Mouse (Mus musculus) megakaryocyte, adult 5-6 weeks (primary cell): ENCODE results near the gene Mrpl16. TPM values are rescaled to one million over a fixed set of nuclear protein-coding genes. Genes with fewer than 3 reads are reported as not detected.
A peak's percentile ranks its signal among the peaks of the same experiment; 100 is the strongest.

Source experiments
- ATAC-seq: 2 replicates; pipeline ENCODE4 v1.8.0; 2016; ENCODE audit warnings: mild to moderate bottlenecking, inconsistent platforms; ENCODE audit not compliant: poor library complexity, severe bottlenecking
- total RNA-seq, 2 experiments: library from RNA; stranded (forward) in 1 of 2; stranded (reverse) in 1 of 2; fragments of 153-499, 151-499 nt in 1 of 2; fragments of 221-1000, 200-1000 nt in 1 of 2; gene quantifications; 2 replicates each; pipeline versions ENCODE4 v1.2.3 to v1.2.4; 2015 to 2017

Gene Mrpl16
- total RNA-seq, 2 experiments from 2014 or later, result 38.7 to 50.3 TPM

DNA sequence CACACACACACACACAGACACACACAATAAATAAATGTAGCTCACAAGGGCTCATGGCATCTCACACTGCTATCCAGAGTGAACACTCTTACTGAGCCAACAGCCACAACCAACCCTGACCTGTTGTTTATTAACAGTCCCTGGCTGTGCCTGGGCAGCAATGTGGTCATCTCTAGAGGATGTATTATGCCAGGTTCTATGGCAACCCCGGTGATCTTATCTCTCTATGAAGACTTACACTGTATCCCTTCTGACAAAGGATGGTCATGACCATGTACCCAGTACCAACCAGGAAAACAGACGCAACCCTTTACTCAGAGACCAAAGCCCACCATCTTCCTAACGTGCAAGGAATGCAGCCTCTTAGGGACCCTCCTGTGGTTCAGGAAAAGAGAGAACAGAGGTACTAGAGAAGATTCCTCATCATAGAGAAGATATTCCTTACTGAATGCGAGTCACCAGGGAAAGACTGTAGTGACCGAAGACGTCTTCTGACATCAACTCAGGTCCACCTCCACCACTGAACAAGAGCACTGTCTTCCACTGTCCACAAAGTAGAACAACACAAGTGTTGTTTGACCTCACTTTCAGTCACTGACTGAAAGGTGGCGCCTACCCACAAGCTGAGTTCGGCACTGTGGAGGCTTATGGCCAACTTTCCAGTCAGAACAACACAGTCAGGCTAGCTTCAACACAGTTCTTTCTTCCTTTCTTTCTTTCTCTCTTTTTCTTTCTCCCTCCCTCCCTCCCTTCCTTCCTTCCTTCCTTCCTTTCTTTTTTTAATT is 30.5 kb downstream of the Mrpl16 start:
- ATAC-seq, result peak; percentile 78

DNA sequence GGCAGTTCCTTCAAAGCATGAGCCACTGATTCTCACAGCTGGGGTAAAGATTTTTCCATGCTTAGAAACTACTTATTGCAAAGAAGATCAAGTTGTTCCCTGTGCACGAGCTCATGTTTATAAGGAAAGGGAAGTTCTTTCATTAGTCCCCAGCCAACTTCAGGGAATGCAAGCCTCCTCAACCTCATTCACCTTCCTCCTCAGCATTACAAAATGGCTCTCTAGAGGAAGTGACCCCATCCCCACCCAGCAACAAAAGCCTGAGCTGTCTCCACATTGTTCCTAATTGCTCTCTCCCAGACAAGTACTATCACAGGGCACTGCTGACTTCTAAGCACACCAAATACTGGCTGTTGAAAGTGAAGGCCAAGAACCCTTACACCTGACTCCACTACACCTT is 34.2 kb downstream of the Mrpl16 start:
- peak; percentile 56 for ATAC-seq

DNA sequence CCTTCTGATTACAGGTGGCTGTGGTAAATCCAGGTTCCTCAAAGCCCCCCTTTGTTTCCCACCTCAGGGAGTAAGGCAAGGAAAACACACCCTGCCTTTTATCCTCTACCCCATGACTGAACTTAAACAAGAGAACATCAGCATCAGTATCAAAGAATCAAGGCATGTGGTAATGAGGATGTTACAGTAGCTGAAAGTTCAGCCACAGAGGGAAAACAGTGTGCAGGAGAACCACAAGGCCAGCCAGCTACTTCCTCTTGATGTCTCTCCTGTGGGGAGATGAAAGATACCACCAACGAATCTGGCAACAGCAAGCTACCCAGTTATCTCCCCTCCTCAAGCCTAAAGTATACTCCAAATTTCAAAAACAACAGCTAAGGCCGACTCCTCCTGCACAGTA is 37.1 kb downstream of the Mrpl16 start:
- ATAC-seq, result peak; percentile 81

DNA sequence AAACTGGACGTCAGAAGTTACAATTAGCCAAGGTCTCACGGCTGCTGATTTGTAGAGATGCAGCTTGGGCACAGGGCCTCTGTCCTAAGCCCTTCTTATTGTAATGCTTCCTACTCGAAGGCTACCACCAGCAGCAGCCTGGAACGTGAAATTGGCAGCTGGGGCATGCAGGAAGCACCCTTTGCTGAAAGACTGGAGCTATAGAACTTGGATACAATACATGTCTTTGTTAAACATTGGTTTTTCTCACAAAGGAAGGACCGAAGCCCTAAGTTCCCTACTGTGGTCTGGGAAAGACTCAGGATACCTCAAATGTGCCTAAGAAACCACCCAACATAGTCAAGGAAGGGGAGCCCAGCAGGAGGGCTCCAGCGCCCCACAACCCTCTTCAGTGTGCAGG is 37.6 kb downstream of the Mrpl16 start:
- no peak for ATAC-seq

DNA sequence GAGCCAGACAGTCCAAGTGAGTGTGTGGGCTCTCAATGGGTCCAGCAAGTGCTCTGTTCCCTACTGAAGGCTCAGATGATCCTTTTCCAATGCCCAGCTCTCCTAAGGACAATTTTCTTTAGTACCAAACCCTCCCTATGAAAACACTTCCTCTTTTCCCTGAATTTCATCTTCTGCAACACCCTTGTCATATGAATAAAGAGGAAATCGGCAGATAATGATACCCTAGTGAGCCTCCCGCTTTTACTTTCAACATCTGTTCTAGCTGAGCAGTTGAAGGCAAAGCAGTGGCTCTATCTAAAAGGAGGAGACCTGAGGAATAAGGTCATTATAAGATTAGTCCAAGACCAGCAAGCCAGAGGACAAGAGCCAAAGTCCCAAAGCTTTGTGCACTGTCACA is 38.3 kb downstream of the Mrpl16 start:
- 0 out of 2 replicates have a peak, but pooled peaks have one; percentile 19 for ATAC-seq

DNA sequence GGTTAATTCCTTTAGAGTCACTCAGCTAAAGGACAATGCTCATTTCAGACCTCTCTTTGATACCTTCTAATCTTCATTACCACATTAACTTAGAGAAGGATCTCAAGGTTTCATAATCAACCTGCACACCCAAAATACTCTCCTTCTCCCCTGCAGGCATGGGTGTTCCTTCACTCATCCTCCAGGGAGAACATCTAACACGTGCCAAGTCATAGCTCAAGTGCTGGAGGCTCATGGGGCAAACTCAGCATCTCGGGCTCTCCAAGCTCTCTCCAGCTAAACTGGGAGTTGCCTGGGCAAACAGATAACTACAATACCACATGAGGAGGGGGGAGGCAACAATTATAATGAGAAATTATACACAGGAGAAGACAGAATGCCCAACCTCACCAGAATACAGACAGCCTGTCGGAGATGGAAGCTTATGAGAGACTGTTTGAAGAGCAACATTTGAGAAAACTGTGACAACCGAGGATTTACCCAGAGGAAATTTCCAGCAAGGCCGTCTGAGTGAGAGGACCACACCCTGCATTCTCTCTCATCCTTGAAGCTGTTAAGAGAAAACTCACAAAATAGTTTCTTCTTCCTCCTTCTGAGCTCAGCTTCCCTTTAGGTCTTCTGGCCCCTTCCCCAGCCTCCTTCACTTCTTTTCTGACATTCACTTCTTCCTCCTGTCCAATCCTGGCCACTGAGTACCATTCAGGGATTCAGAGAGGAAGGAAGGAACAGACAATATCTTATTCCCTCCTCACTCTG is 40.0 kb downstream of the Mrpl16 start:
- ATAC-seq, result 0 out of 2 replicates have a peak, but pooled peaks have one; percentile 17

DNA sequence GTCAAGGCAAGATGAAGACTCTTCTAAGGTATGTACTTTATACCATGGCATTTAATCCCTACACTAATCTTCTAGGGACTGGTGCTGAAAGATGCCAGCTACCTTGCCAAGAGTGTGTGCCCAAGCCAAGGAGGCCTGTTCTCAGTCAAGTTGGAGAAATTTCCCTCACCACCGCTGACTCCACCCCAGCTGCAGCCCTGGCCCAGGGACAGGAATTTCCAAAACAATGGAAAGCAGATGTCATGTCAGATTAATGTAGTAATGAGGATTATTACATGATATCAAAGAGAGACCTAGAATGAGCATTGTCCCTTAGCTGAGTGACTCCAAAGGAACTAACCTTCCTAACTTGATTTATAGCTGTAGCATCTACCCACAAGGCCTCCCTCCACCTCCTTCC is 40.7 kb downstream of the Mrpl16 start:
- ATAC-seq, result no peak

DNA sequence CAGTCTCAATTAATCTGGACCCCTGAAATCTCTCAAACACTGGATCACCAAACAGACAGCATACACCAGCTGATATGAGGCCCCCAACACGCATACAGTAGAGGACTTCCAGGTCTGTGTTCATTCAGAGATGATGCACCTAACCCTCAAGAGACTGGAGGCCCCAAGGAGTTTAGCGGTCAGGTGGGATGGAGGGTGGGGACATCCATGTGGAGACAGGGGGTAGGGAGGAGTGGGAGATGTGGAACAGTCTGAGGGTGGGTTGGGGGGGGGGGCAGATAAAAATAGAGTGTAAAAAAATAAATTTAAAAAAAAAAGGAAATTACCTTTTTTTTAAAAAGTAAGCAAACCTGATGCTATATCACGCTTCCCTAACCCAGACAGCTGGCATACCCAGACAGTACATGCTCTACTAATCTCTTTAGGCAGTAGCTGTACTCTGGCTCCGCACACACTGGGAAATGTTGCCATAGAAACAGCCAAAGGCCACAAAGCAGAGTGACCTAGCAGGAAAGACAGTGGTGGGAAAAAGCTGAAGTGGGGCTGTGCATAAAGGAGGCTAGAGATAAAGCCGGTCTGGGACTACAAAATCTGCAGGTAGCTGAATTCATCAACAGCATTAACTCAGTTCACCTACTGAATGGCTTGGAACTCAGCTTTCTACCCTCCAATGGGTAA is 41.6 kb downstream of the Mrpl16 start:
- ATAC-seq, result no peak

DNA sequence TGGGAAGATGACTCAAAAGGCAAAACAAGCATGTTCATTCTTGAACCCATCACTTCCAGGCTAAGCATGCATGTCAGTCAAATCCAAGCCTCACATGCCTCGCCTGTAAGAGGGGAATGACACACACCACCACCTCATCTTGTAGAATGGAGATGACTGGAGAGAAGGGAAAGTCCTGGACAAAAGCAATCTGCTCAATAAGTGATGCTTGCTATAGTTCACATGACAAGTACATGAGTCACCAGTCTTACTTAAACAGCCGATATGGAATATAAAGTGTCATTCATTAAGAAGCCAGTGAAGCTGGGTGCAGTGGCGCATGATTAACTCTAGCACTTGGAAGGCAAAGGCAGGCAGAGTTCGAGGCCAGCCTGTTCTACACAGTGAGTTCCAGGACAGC is 42.9 kb downstream of the Mrpl16 start:
- ATAC-seq, result no peak

DNA sequence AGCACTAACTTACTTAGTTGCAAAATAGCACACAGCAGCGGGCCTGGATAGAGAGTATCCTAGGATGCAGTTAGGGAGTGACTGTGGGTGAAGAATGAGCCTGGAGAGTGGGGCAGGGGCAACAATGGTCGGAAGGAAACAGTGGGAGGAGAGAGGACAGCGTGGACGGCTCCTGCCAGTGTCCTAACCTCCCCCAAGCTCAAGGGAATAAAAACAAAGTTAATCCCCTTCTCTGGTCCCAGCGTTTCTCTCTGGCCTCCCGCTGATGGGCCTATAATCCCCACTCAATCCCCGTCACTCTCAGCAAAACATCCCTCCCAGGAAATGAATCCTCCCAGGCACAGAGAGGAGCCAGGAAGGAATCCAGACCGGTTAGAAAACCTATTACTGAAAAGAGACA is 43.5 kb downstream of the Mrpl16 start:
- no peak for ATAC-seq

DNA sequence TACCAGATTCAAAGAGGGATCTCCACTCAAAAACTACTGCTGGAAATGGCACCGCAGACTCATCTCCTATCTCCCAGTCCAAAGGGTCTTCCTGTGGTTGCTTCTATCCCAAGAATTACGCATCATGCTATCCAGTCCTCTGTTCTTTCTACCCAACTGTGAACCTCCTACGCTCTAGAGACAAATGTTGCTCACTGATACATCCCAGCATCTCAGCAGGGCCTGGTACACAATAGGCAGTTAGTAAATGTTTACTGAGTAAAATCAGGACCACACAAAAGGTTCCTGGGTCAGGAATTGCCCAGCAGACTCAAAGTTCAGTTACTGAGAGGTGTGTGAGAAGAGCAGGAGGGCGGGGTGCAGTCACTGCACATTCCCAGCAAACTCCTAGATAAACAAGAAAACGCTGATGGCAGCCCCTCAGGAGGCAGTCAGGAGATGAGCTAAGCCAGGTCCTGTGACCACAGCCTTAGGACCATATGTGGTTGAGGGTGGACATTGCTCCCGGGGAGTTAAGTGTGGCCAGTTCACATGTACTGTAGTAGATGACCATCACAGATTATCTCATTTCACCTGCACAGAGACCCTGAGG is 44.6 kb downstream of the Mrpl16 start:
- no peak for ATAC-seq

DNA sequence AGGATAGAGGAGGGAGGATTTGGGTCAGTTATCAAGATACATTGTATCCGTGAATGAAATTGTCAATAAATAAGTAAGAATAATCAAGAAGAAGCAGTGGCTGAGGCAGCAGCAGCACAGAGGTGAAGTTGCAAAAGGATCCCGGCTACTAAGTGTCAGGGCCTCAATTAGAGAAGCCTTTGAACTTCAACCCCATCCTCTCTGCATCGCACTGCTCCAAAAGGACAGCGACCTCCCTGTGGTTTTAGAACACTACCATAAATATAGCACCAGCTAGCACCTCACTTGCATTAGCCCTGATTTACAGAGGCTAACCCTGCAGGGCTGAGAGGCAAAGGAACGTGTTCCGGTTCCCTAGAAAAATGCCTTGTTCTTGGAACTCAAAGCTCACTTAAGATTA is 46.5 kb downstream of the Mrpl16 start:
- no peak for ATAC-seq

DNA sequence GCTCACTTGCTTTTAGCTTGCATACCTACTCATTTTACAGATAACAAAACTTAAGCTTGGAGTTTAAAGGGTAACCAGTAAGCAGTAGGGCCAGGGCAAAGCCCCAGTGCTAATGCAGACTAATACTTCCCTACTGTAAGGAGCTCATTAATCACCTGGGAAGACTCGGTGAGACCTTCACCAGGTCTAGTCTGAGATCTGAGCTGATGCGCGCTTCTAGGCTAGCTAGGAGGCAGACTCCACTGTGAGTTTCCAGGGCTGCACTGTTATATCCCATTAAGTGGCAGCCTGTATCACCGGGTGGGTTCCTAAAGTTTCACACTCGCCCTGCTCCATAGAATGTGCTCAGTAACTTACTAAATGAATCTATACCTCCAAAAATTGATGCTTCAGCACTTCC is 47.4 kb downstream of the Mrpl16 start:
- no peak for ATAC-seq

DNA sequence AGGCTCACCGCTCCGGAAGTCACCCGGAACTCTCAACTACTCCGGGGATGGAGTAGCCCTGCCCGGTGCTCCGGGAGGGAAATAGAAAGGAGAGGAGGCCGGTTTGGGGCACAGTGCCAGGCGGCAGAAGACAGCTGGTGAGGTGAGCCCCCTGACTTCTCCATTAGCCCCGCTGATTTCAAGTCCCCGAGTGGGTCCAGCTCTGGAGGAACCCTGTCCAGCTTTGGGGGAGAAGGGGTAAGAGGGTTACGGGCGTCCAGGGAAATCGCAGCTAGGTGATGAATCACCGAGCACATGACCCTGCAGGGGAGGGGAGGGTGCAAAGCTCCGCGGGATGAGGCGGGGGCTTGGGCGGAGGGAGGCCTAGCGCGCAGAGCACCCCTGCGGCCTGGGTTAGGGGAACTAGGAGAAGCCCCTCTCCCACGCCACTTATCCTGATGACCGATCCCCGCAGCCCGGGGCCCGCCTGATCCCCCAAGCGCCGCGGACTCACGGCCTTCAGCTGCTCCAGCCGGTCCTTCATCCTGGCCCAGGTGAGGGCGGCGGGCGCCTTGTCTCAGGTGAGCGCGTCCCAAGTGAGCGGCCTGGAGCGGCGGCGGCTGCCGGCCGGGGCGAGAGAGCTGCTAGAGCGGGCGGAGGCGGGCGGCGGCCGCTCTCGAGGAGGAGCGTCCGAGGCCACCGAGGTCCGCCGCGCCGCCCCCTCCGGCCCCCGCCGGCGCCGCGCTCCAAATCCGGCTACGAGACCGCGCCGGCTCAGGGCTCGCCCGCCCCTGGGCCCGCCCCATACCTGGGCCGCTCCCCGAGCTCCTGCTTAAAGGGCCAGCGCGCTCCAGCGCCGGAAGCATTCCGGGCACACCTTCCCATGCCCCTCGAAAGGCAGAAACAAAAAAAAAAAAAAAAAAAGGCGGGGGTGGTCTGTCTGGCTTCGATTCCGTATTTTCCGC is 48.3 kb downstream of the Mrpl16 start:
- ATAC-seq, result peak; percentile 47

DNA sequence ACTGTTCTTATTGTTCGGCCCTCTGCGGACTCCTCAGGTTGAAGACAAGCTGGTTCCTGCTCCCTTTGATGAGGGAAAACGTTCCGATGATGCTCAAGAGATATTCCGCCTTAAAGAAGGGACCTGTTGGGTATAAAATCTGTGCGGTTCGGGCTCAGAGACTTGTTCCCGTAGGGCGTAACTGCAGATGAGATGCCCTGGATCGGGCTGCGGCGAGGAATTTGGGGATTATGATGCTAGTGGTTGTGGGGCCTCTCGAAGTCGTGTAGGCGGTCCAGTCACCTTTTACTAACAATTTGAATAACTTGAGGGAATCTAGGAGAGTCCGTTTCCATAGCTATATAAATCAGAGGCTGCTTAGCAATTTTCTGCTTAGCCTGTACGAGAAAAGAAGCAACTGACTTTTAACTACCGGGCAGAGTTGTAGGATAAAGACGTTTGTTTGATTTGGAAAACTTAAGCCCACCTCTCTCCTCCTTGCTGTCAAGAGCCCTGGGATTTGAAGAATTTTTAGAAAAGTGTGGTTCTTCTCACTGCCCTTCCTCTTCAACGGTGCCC is 49.0 kb downstream of the Mrpl16 start, which contains the start of gene Stx3:
Gene Stx3 (minus strand): TSS at position 261 of the 558 bp plus-strand sequence.
- ATAC-seq, result no peak

DNA sequence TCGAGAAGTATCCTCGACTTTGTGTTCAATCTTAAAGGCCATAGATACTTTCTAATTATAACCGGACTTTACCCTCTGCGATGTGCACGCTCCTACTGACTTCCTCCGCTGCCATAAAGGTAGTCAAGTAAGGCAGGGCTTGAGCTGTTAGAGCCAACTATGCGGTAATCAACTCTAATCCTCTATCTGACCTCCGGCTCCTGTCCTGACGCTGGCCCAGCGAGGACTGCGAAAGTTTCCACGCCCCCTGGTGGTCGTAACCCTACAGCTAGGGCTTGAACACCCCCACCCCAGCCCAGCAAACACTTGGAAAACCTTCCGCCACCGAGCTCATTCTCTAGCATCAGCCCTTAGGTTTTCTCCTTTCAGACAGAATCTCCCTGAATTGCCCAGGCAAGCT is 49.6 kb downstream of the Mrpl16 start:
- peak; percentile 79 for ATAC-seq

DNA sequence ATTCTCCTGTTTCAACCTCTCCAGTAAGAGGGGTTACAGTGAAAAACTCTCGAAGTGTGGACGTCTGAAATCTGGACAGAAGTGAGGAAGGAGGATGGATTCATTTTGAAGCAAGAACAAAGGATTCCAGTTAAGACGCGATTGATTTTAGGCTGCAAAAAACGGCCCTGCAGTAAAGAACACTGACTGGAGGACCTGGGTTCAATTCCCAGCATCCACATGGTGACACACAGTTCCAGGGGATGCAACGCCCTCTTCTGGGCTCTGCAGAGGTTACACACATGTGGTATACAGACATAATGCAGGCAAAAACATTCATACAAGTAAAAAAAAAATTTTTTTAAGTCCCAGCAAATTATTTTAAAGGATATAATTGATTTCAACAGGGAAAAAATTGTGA is 50.0 kb downstream of the Mrpl16 start:
- ATAC-seq, result no peak

DNA sequence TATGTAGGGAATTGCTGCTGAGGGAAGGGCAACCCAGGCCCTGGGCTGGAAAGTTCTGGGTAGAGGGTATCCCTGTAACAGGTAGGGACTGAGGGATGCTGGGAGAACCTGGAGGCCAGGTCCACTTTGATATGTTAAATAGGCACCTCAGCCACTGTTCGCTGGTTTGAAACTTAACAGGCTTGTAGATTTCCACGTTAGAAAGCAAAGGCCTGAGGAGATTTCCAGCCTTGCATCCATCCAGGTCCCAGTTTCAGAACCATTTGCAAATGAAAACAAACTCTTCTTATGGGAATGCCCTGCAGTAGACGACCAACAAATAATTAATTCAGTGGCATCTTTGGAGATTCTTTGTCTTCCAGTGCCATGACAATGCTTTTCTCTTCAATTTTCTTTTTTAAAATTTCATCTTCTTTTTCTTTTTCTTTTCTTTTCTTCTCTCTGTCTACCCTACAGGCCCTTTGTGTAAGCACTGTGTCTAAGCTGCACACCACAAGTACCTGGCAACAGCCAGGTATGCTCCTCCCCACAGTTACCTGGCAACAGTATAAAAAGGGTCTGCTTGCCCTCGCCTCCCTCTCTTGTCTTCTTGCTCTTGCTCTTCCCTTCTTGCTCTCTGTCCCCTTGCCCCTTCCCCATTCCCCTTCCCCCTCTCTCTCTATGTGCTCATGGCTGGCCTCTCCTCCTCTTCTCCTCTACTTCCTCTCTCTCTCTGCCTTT is 53.3 kb downstream of the Mrpl16 start:
- no peak for ATAC-seq
